Mouse (Mus musculus) small intestine, adult 2 months (tissue): ENCODE data around the gene Rapsn.

Experiments
- CTCF ChIP-seq: fragments of 200-500 bp; IDR thresholded peaks from 2 replicates; pipeline ENCODE4 v1.5.1; 2012; ENCODE audit warnings: low read depth, mild to moderate bottlenecking, control low read depth, inconsistent platforms, low read length, moderate library complexity, mixed read lengths; ENCODE audit not compliant: insufficient replicate concordance, insufficient read length; ENCODE audit errors: extremely low read depth
- POLR2A ChIP-seq: fragments of 200-500 bp; IDR thresholded peaks from 2 replicates; pipeline ENCODE4 v1.6.1; 2012; ENCODE audit warnings: low read depth, mild to moderate bottlenecking, control low read depth, inconsistent platforms, low read length, moderate library complexity

GRCm38 (mm10) chr2:91090208-91090607 lies 54.8 kb downstream of the Rapsn start:
- no peak for TF ChIP-seq CTCF
- TF ChIP-seq POLR2A: no peak
